Mouse (Mus musculus) heart, adult 2 months (tissue): ENCODE measurements around the gene Aldh18a1. TPM values are rescaled to one million over a fixed set of nuclear protein-coding genes. Genes with fewer than 3 reads are reported as not detected.

Source experiments
- DNase-seq, 2 experiments: peaks; one replicate each; pipeline ENCODE4 v3.0.0; 2021
- H3K27ac ChIP-seq: fragments of 200-600 bp; 2 replicates; pipeline ENCODE4 v1.8.1; 2022
- H3K27me3 ChIP-seq: fragments of 200-500 bp; 2 replicates; pipeline ENCODE4 v1.6.1; 2012; ENCODE audit warnings: mild to moderate bottlenecking, low read length, inconsistent platforms, mixed read lengths; ENCODE audit not compliant: control insufficient read depth, insufficient read depth
- H3K36me3 ChIP-seq: fragments of 200-500 bp; 2 replicates; pipeline ENCODE4 v1.6.1; 2012; ENCODE audit warnings: low read length, inconsistent platforms; ENCODE audit not compliant: control insufficient read depth, insufficient read depth
- H3K4me1 ChIP-seq: fragments of 200-500 bp; 2 replicates; pipeline ENCODE4 v1.6.1; 2011; ENCODE audit warnings: low read length; ENCODE audit not compliant: control insufficient read depth, insufficient read depth
- H3K4me3 ChIP-seq: fragments of 200-600 bp; 2 replicates; pipeline ENCODE4 v1.8.1; 2022
- H3K79me2 ChIP-seq: fragments of 200-500 bp; replicated peaks from 2 replicates; pipeline ENCODE4 v1.6.1; 2012; ENCODE audit warnings: mild to moderate bottlenecking, inconsistent platforms, low read length, moderate library complexity, mixed read lengths; ENCODE audit not compliant: control insufficient read depth, insufficient read depth
- H3K9ac ChIP-seq: fragments of 200-500 bp; 2 replicates; pipeline ENCODE4 v1.6.1; 2012; ENCODE audit warnings: low read depth, mild to moderate bottlenecking, control low read depth, inconsistent platforms, low read length, mixed read lengths
- CTCF ChIP-seq: fragments of 200-600 bp; IDR thresholded peaks from 2 replicates; pipeline ENCODE4 v1.8.1; 2022; ENCODE audit warnings: antibody characterized with exemption, mild to moderate bottlenecking, moderate library complexity
- EP300 ChIP-seq: fragments of 200-500 bp; IDR thresholded peaks from 2 replicates; pipeline ENCODE4 v1.6.1; 2011; ENCODE audit warnings: low read depth, low read length, control low read depth; ENCODE audit not compliant: insufficient read depth
- POLR2A ChIP-seq: fragments of 200-500 bp; IDR thresholded peaks from 2 replicates; pipeline ENCODE4 v1.6.1; 2011; ENCODE audit warnings: mild to moderate bottlenecking, low read depth, low read length, control low read depth; ENCODE audit not compliant: insufficient read depth
- WGBS: fragments of 180-500 bp; shearing (Covaris S2); methylation state at CpG from one replicate; pipeline ENCODE4 v1.1.7; 2018; 5-methylcytosine and 5-hydroxymethylcytosine counted together
- intact Hi-C: fragments of 180-260 bp; cut with DNase I; formaldehyde crosslinking; loops from one replicate; pipeline ENCODE4 v1.15.1; 2025
- polyA plus RNA-seq: library from polyadenylated mRNA; depleted of rRNA; stranded (reverse); fragments of >200 nt; gene quantifications from 2 replicates; pipeline ENCODE4 v1.2.3, GENCODE M21; 2012
- total RNA-seq, 2 experiments: library from RNA; stranded (reverse); gene quantifications; 2 replicates each; pipeline ENCODE4 v1.2.3; 2021

Gene Aldh18a1
- total and polyA plus RNA-seq, 3 experiments: 4.4 to 7.9 (median 7.6) TPM

DNA sequence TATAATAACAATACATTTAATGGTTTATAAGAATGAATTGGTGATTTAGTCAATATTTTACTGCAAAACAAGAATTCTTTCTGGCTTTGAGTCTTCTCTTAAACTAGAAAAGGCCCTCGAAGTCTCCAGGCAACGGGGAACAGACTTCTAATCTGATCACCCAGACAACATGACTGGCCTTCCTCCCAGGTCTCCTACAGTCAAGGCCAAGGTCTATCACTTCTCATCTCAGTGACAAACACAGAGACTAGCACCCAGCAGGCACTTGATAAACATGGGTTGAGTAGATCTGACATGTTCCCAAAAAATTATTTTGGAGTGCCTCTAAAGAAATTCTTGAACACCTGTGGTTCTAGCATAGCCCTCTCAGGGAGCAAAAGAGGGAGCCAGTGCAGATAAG lies 57.9 kb downstream of the Aldh18a1 start:
- H3K9ac ChIP-seq: no peak overlapping the region
- no peaks in the 10 kb centered on the region for H3K79me2 ChIP-seq
- H3K27ac ChIP-seq: no peak overlapping the region
- H3K27me3 ChIP-seq: no peaks in the 10 kb centered on the region
- DNase-seq: no peak
- WGBS: 64% methylated on average over 2 of the region's 2 CpGs
- intact Hi-C loops: no loop called here
- H3K4me3 ChIP-seq: no peak overlapping the region
- TF ChIP-seq CTCF: no peak
- TF ChIP-seq EP300: no peak
- no peak for TF ChIP-seq POLR2A
- H3K4me1 ChIP-seq: peaks cover 5% of the 10 kb centered on the region
- no peaks in the 10 kb centered on the region for H3K36me3 ChIP-seq

DNA sequence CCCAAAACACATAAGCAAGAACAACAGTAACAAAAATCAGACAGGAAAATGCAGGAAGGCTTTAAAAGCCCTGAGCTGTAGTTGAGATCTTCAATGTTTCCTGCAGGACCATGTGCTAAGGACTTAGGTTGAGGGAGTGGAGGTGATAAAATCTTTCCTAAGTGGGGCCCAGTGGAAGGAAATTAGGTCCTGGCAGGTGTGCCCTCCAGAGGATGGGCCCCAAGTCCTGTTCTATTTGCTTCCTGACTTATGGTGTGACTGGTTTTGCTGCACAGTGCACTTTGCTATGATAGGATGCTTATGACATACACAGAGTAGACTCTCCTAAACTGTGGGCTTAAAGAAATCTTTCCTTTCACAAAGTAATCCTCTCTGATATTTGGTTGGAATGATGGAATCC lies 60.0 kb downstream of the Aldh18a1 start:
- no peak overlapping the region for H3K4me3 ChIP-seq
- H3K9ac ChIP-seq: no peak overlapping the region
- no peak for TF ChIP-seq CTCF
- TF ChIP-seq POLR2A: no peak
- TF ChIP-seq EP300: no peak
- no peaks in the 10 kb centered on the region for H3K27me3 ChIP-seq
- no peaks in the 10 kb centered on the region for H3K36me3 ChIP-seq
- intact Hi-C loops: no loop called here
- H3K4me1 ChIP-seq: peaks cover 5% of the 10 kb centered on the region
- no peak overlapping the region for H3K27ac ChIP-seq
- DNase-seq: no peak
- no peaks in the 10 kb centered on the region for H3K79me2 ChIP-seq

- Histone ChIP-seq H3K36me3 (no peaks in the 10 kb centered on the region), H3K4me1 (peaks cover 2% of the 10 kb centered on the region), H3K4me3 (no peak overlapping the region), H3K79me2 (no peaks in the 10 kb centered on the region), H3K9ac (peak overlapping the region; percentile 46; the same call in 1 of the 2 replicates), H3K27me3 (no peaks in the 10 kb centered on the region), H3K27ac (no peak overlapping the region)
- intact Hi-C loops: no loop called here
- WGBS: 62% methylated on average over 9 of the region's 9 CpGs
- TF ChIP-seq CTCF (no peak), EP300 (no peak), POLR2A (no peak)
- no peak for DNase-seq
Observed at GRCm38 (mm10) chr19:40526367-40527014, 61.8 kb downstream of the Aldh18a1 start.

DNA sequence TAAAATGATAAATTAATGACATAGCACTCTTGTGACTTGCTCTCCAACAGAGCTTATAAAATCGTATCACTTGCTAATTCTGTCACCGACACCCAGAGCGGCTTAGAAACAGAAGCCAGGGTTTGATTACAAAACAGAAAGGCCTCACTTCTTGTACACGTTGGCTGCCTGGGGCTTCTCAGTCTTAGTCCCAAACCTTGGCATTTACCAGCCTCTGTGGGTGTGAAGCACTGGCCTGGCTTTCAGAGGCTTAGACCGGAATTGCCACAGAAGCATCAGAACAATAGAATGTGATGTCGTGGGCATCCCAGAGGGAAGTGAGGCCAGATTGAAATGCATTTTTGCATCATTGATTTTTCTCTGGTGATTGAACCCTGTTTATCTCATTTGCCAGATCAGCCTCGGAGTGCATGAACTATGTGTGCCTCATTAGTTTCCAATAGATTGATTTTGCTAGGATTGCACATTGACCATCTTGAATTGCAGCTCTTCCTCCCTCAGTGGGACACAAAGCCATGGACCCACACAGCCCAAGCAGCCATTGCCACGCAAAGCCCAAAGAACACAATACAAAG lies 64.7 kb downstream of the Aldh18a1 start:
- no peak overlapping the region for H3K9ac ChIP-seq
- H3K36me3 ChIP-seq: no peaks in the 10 kb centered on the region
- intact Hi-C loops: no loop called here
- H3K4me1 ChIP-seq: peaks cover 2% of the 10 kb centered on the region
- no peak overlapping the region for H3K4me3 ChIP-seq
- WGBS: 67% methylated on average over 8 of the region's 8 CpGs
- H3K79me2 ChIP-seq: no peaks in the 10 kb centered on the region
- no peak for TF ChIP-seq POLR2A
- no peak for TF ChIP-seq CTCF
- no peak for TF ChIP-seq EP300
- no peak overlapping the region for H3K27ac ChIP-seq
- H3K27me3 ChIP-seq: no peaks in the 10 kb centered on the region
- DNase-seq: no peak

- intact Hi-C loops: no loop called here
- DNase-seq: no peak
Observed at GRCm38 (mm10) chr19:40520403-40520802, 67.9 kb downstream of the Aldh18a1 start.

DNA sequence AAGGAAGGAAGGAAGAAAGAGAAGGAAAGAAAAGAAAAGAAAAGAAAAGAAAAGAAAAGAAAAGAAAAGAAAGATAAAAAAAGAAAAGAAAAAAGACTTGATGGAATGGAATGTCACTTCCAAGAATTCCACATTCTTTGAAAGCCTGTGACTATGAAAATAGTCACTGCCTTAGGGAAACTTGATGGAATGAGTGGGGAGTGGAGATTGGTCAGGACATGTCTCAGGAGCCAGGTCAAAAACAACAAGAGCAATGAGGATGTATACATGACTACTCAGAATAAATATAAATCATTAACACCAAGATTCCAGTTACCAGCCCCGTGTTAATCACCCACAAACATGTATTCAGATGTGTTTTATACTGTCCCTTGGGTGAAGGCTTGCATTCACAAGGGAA lies 69.6 kb downstream of the Aldh18a1 start:
- WGBS: 80% methylated on average over 1 of the region's 1 CpGs
- H3K27me3 ChIP-seq: no peaks in the 10 kb centered on the region
- H3K4me3 ChIP-seq: no peak overlapping the region
- no peaks in the 10 kb centered on the region; the same call in 1 of the 2 replicates for H3K4me1 ChIP-seq
- no peaks in the 10 kb centered on the region for H3K79me2 ChIP-seq
- TF ChIP-seq EP300: no peak
- no peak for TF ChIP-seq POLR2A
- no peak for DNase-seq
- H3K36me3 ChIP-seq: no peaks in the 10 kb centered on the region
- intact Hi-C loops: no loop called here
- no peak overlapping the region for H3K27ac ChIP-seq
- H3K9ac ChIP-seq: no peak overlapping the region

More at GRCm38 (mm10) chr19:40520403-40520802, 67.9 kb downstream of the Aldh18a1 start:
- H3K4me3 ChIP-seq: no peak overlapping the region
- no peaks in the 10 kb centered on the region for H3K27me3 ChIP-seq
- no peak overlapping the region for H3K27ac ChIP-seq
- no peaks in the 10 kb centered on the region for H3K36me3 ChIP-seq
- no peak overlapping the region for H3K9ac ChIP-seq
- WGBS: 76% methylated on average over 5 of the region's 5 CpGs
- no peaks in the 10 kb centered on the region for H3K79me2 ChIP-seq
- no peaks in the 10 kb centered on the region; the same call in 1 of the 2 replicates for H3K4me1 ChIP-seq
- no peak for TF ChIP-seq POLR2A
- TF ChIP-seq EP300: no peak
- no peak for TF ChIP-seq CTCF
